Mouse (Mus musculus): ENCODE data around the gene Zfp821.

DNA sequence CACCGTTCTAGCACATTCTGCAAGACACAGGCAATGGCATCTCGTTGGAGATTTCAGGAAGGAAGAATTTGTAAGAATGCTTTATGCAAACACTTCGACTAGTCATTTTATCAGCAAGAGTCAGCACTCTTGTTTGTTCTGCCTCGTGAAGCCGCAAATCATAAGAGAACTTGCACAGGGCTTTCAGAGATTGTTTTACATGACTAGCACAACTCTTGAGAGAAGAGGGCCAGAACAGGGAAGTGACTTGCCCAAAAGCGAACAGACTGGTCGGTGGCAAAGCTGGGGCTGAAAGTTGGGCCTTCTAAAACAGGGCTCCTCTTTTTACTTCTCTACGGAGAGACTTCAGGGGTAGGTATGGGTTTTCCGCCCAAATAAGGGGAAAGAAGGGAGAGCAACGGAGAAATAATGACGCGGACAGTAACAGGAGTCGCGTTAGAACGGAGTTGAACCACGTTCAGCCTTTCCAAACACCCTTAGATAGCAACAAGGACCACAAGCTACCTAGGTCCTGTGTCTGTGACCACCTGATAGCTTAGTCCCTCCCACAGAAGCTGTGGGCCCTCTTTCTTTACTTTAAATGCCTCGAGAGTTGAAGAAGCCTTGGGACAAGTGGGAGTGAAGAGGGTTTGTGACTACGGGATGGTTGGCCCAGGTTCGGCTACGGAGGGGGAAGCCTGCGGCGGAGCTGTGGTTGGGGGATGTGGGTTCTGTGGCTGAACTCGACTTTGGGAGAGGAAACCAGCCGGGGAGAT lies 604 bp upstream of the Zfp821 start:
- TF ChIP-seq CTCF (IDR thresholded peaks at IDR 0.05) (no peak), POLR2A (IDR thresholded peaks at IDR 0.05; ENCODE audit: insufficient read depth, low read depth, low read length) (no peak)

Data from heart, adult 2 months (tissue).